Mouse (Mus musculus): ENCODE results near the gene Tfpi2. TPM values are rescaled to one million over a fixed set of nuclear protein-coding genes. Genes with fewer than 3 reads are reported as not detected.
A peak's percentile ranks its signal among the peaks of the same experiment; 100 is the strongest.

The Tfpi2 gene
- polyA plus RNA-seq, 1 experiment from 2014 or later: 3.2 TPM

GRCm38 (mm10) chr6:3982661-3983284, 5.9 kb downstream of the Tfpi2 start:
- Histone ChIP-seq H3K27ac (no peak overlapping the region), H3K36me3 (no peaks in the 10 kb centered on the region), H3K9ac (no peak overlapping the region), H3K9me3 (replicated peaks) (no peaks in the 10 kb centered on the region), H3K27me3 (no peaks in the 10 kb centered on the region), H3K4me3 (replicated peaks) (no peak overlapping the region), H3K4me2 (no peak overlapping the region), H3K4me1 (no peaks in the 10 kb centered on the region)
- ATAC-seq (replicated peaks; ENCODE audit: low FRiP score): no peak
- WGBS: 79% methylated on average over 5 of the region's 5 CpGs

DNA sequence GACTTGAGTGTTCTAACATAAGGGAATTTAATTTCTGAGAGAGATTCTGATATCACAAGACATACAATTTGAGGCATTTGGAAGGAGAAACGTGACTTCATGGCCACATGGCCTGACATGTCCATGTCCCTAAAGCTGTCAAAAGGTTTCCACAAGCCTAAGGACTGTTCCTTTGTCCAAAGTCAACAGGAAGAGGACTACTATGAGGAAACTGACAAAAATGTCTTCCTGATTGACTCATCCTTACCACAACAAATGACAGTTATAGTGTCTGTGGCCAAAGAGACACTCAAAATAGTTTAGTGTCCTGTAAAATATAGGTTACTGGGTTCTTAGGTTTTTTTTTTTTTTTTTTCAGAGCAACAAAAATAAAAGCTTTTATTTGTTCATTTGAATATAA, 15.0 kb downstream of the Tfpi2 start:
- Histone ChIP-seq H3K9ac (no peak overlapping the region), H3K4me3 (replicated peaks) (no peak overlapping the region), H3K9me3 (replicated peaks) (no peaks in the 10 kb centered on the region), H3K27ac (no peak overlapping the region), H3K4me1 (no peaks in the 10 kb centered on the region), H3K36me3 (no peaks in the 10 kb centered on the region), H3K4me2 (no peak overlapping the region), H3K27me3 (0 out of 2 replicates have a peak, but pooled peaks cover under 1% of the 10 kb centered on the region)
- WGBS: 63% methylated on average over 1 of the region's 1 CpGs
- ATAC-seq (replicated peaks; ENCODE audit: low FRiP score): no peak

DNA sequence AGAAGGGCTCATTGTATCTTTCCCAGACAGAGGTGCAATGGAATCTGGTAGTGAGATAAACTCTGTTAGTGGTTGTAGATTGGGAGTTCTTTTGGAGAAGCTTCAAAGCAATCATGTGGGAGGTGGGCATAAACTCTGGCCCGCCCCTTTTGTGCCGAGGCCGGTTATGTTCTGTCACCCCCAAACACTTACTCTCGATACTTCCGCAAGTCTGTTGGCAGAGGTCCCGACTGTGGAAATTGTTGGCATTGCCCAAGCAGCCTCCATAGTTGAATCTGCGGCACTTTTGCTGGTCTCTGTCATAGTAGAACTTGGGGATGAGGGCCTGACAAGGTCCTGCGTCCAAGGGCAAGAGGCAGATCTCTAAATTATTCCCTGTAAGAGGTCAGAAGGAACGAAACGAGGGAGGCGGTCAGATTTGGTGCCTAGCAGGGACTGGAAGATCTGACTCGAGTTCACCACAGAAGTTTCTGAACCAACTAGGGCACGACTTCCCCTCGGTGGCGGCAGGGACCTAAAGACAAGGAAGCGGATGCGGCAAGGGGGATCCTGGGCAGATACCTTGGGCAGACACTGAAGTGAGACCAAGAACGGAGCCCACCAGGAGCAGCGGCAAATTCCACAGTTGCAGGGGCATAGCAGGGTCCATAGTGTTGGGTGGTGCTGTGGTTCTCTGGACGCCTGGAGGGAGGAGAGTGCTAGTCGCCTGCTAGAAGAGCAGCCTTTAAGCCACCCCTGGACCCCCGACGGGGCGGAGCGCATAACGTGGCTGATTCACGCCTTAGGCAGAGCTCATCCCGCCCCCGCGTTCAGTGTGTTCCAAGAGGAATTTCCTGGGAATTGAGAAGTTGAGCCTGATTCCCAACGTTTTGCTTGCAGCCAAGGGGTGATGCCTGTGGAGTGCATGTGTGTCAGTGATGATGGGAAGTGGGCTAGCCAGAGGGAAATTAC, 20.8 kb downstream of the Tfpi2 start:
- H3K4me3 ChIP-seq (replicated peaks): peak overlapping the region; percentile 27
- H3K4me1 ChIP-seq: 0 out of 2 replicates have a peak, but pooled peaks cover 9% of the 10 kb centered on the region
- no peaks in the 10 kb centered on the region for H3K9me3 ChIP-seq (replicated peaks)
- peak overlapping the region; percentile 56 for H3K4me2 ChIP-seq
- 26% methylated on average over 31 of the region's 31 CpGs for WGBS
- no peaks in the 10 kb centered on the region for H3K36me3 ChIP-seq
- H3K27ac ChIP-seq: no peak overlapping the region
- H3K9ac ChIP-seq: no peak overlapping the region
- peak; percentile 49; the same call in 1 of the 2 replicates for ATAC-seq (replicated peaks; ENCODE audit: low FRiP score)
- 0 out of 2 replicates have a peak, but pooled peaks cover 6% of the 10 kb centered on the region for H3K27me3 ChIP-seq

- Histone ChIP-seq H3K4me1 (no peaks in the 10 kb centered on the region), H3K4me3 (replicated peaks) (no peak overlapping the region), H3K27ac (no peak overlapping the region), H3K27me3 (no peaks in the 10 kb centered on the region), H3K4me2 (no peak overlapping the region), H3K9ac (no peak overlapping the region), H3K36me3 (no peaks in the 10 kb centered on the region), H3K9me3 (replicated peaks) (no peaks in the 10 kb centered on the region)
- ATAC-seq (replicated peaks; ENCODE audit: low FRiP score): no peak
- 66% methylated on average over 4 of the region's 4 CpGs for WGBS
Measured at GRCm38 (mm10) chr6:3954969-3955368, 33.8 kb downstream of the Tfpi2 start.

GRCm38 (mm10) chr6:3936140-3936714, 52.5 kb downstream of the Tfpi2 start:
- no peaks in the 10 kb centered on the region for H3K4me1 ChIP-seq
- ATAC-seq (replicated peaks; ENCODE audit: low FRiP score): no peak
- H3K27ac ChIP-seq: no peak overlapping the region
- no peak overlapping the region for H3K4me2 ChIP-seq
- 54% methylated on average over 1 of the region's 1 CpGs for WGBS
- no peaks in the 10 kb centered on the region for H3K9me3 ChIP-seq (replicated peaks)
- H3K36me3 ChIP-seq: no peaks in the 10 kb centered on the region
- no peak overlapping the region for H3K9ac ChIP-seq
- H3K27me3 ChIP-seq: no peaks in the 10 kb centered on the region
- no peak overlapping the region for H3K4me3 ChIP-seq (replicated peaks)

GRCm38 (mm10) chr6:3935606-3936005, 53.1 kb downstream of the Tfpi2 start:
- no peak overlapping the region for H3K9ac ChIP-seq
- H3K27ac ChIP-seq: no peak overlapping the region
- no peaks in the 10 kb centered on the region for H3K4me1 ChIP-seq
- no peaks in the 10 kb centered on the region for H3K9me3 ChIP-seq (replicated peaks)
- 71% methylated on average over 2 of the region's 2 CpGs for WGBS
- no peak overlapping the region for H3K4me2 ChIP-seq
- H3K27me3 ChIP-seq: no peaks in the 10 kb centered on the region
- no peak for ATAC-seq (replicated peaks; ENCODE audit: low FRiP score)
- no peak overlapping the region for H3K4me3 ChIP-seq (replicated peaks)
- no peaks in the 10 kb centered on the region for H3K36me3 ChIP-seq

GRCm38 (mm10) chr6:3935048-3935447, 53.7 kb downstream of the Tfpi2 start:
- 43% methylated on average over 2 of the region's 2 CpGs for WGBS
- H3K27ac ChIP-seq: no peak overlapping the region
- ATAC-seq (replicated peaks; ENCODE audit: low FRiP score): no peak

DNA sequence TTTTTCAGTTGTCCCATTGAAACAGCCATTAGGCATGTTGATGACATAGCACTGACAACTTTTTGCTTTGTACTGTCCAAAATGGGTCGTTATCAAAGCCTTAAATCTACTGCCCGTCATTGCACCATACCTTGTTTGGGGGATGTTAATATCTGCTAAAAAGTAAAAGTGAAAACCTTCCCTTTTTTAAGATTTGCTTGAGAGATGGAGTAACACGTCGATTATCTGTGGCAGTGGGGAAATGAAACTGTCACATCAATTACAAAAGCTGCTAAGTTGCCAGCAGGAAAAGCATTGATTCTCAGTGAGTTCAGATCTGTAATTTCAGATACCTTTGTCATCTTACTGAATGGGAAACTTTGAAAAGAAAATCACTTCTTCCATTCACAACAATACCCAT, 62.6 kb downstream of the Tfpi2 start:
- Histone ChIP-seq H3K27ac (no peak overlapping the region), H3K9ac (no peak overlapping the region), H3K4me1 (no peaks in the 10 kb centered on the region), H3K27me3 (no peaks in the 10 kb centered on the region), H3K9me3 (replicated peaks) (no peaks in the 10 kb centered on the region), H3K36me3 (no peaks in the 10 kb centered on the region), H3K4me2 (no peak overlapping the region), H3K4me3 (replicated peaks) (no peak overlapping the region)
- no peak for ATAC-seq (replicated peaks; ENCODE audit: low FRiP score)
- 60% methylated on average over 4 of the region's 4 CpGs for WGBS

More at GRCm38 (mm10) chr6:3935048-3935447, 53.7 kb downstream of the Tfpi2 start:
- Histone ChIP-seq H3K9ac (no peak overlapping the region), H3K4me1 (no peaks in the 10 kb centered on the region), H3K36me3 (no peaks in the 10 kb centered on the region), H3K4me2 (no peak overlapping the region), H3K27me3 (no peaks in the 10 kb centered on the region), H3K9me3 (replicated peaks) (no peaks in the 10 kb centered on the region), H3K4me3 (replicated peaks) (no peak overlapping the region)

GRCm38 (mm10) chr6:3922870-3923269, 65.8 kb downstream of the Tfpi2 start:
- Histone ChIP-seq H3K9ac (no peak overlapping the region), H3K4me3 (replicated peaks) (no peak overlapping the region), H3K27me3 (no peaks in the 10 kb centered on the region), H3K9me3 (replicated peaks) (no peaks in the 10 kb centered on the region), H3K4me1 (no peaks in the 10 kb centered on the region), H3K36me3 (no peaks in the 10 kb centered on the region), H3K27ac (no peak overlapping the region), H3K4me2 (no peak overlapping the region)
- ATAC-seq (replicated peaks; ENCODE audit: low FRiP score): no peak
- WGBS: 81% methylated on average over 4 of the region's 4 CpGs

GRCm38 (mm10) chr6:3916015-3916414, 72.7 kb downstream of the Tfpi2 start:
- Histone ChIP-seq H3K36me3 (no peaks in the 10 kb centered on the region), H3K4me1 (no peaks in the 10 kb centered on the region), H3K4me3 (replicated peaks) (no peak overlapping the region), H3K27me3 (no peaks in the 10 kb centered on the region), H3K4me2 (no peak overlapping the region), H3K27ac (no peak overlapping the region), H3K9me3 (replicated peaks) (no peaks in the 10 kb centered on the region), H3K9ac (no peak overlapping the region)
- WGBS: 65% methylated on average over 7 of the region's 7 CpGs
- ATAC-seq (replicated peaks; ENCODE audit: low FRiP score): no peak

Data from kidney, embryonic 15.5 days (tissue).